Mouse (Mus musculus) limb, embryonic 14.5 days (tissue): ENCODE data around the gene Meis1. TPM values are rescaled to one million over a fixed set of nuclear protein-coding genes. Genes with fewer than 3 reads are reported as not detected.

Experiments used
- ATAC-seq: fragments of 200-750 bp; cut with Nextera tagmentation; 2 replicates; pipeline ENCODE4 v1.8.0; 2017; ENCODE audit warnings: low read depth, moderate number of reproducible peaks, moderate TSS enrichment; ENCODE audit not compliant: low FRiP score
- DNase-seq: peaks from one replicate; pipeline ENCODE4 v3.0.0-alpha.2; 2015; ENCODE audit warnings: low spot score
- H3K27ac ChIP-seq: fragments of 300-500 bp; sonication (generic); replicated peaks from 2 replicates; pipeline ENCODE4 v1.5.1; 2014; ENCODE audit warnings: low read depth, mild to moderate bottlenecking, low read length, moderate library complexity, mixed read lengths
- H3K27me3 ChIP-seq: fragments of 300-500 bp; sonication (generic); 2 replicates; pipeline ENCODE4 v1.6.1; 2014; ENCODE audit warnings: low read length, mixed read lengths; ENCODE audit not compliant: control insufficient read depth, insufficient read depth
- H3K36me3 ChIP-seq: fragments of 300-500 bp; sonication (generic); 2 replicates; pipeline ENCODE4 v1.6.1; 2014; ENCODE audit warnings: mild to moderate bottlenecking, low read length, moderate library complexity, mixed read lengths; ENCODE audit not compliant: control insufficient read depth, insufficient read depth
- H3K4me1 ChIP-seq: fragments of 300-500 bp; sonication (generic); 2 replicates; pipeline ENCODE4 v1.6.1; 2014; ENCODE audit warnings: antibody characterized with exemption, low read length, mixed read lengths; ENCODE audit not compliant: control insufficient read depth, insufficient read depth
- H3K4me2 ChIP-seq: fragments of 300-500 bp; sonication (generic); replicated peaks from 2 replicates; pipeline ENCODE4 v1.6.1; 2014; ENCODE audit warnings: low read depth, mild to moderate bottlenecking, low read length, moderate library complexity; ENCODE audit not compliant: severe bottlenecking
- H3K4me3 ChIP-seq: fragments of 300-500 bp; sonication (generic); replicated peaks from 2 replicates; pipeline ENCODE4 v1.5.1; 2014; ENCODE audit warnings: low read length
- H3K9ac ChIP-seq: fragments of 300-500 bp; sonication (generic); 2 replicates; pipeline ENCODE4 v1.6.1; 2014; ENCODE audit warnings: mild to moderate bottlenecking, low read depth, low read length, moderate library complexity; ENCODE audit not compliant: severe bottlenecking
- H3K9me3 ChIP-seq: fragments of 300-500 bp; sonication (generic); 2 replicates; pipeline ENCODE4 v1.6.1; 2016; ENCODE audit warnings: low read length; ENCODE audit not compliant: control insufficient read depth
- POLR2A ChIP-seq: fragments of 200-500 bp; IDR thresholded peaks from 2 replicates; pipeline ENCODE4 v1.8.0; 2012; ENCODE audit warnings: inconsistent platforms, mild to moderate bottlenecking, moderate library complexity, borderline replicate concordance; ENCODE audit not compliant: insufficient read depth, insufficient read length; ENCODE audit errors: extremely low read depth
- WGBS: fragments of 180-500 bp; shearing (Covaris S2); extraction: QIAGEN DNeasy Blood & Tissue Kit; methylation state at CpG from one replicate; pipeline ENCODE4 v1.1.7; 2014; 5-methylcytosine and 5-hydroxymethylcytosine counted together
- polyA plus RNA-seq, 2 experiments: library from polyadenylated mRNA; depleted of rRNA in 1 of 2; stranded (reverse) in 1 of 2; unstranded in 1 of 2; fragments of >200 nt; fragmentation: Nextera tagmentation in 1 of 2; extraction: Ambion mirVana in 1 of 2; gene quantifications; 2 replicates each; pipeline versions ENCODE4 v1.2.1 to v1.2.3; 2012 to 2014

Gene Meis1
- polyA plus RNA-seq, 2 experiments: 15.9 to 16.2 TPM

DNA sequence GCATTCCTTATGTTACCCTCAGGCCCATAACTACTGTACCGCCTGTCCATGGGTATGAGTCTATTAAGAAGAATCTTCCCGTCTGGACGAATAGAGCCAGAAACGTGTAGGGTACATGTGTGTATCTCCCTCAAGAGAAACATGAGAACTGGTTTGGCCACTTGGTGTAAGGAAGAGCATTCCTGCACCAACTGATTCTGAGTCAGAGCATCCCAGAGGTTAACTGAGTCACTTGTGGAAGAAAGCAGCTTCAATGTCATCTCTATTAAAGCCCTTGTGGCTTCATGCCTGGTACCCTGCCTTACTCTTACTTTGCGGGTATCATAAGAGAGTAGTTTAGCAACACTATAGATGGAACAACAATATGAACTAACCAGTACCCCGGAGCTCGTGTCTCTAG, 64.9 kb downstream of the Meis1 start:
- H3K9ac ChIP-seq: no peak overlapping the region
- 0 out of 2 replicates have a peak, but pooled peaks cover 2% of the 10 kb centered on the region for H3K4me1 ChIP-seq
- H3K27me3 ChIP-seq: no peaks in the 10 kb centered on the region
- WGBS: 88% methylated on average over 7 of the region's 7 CpGs
- no peaks in the 10 kb centered on the region for H3K9me3 ChIP-seq
- no peak for TF ChIP-seq POLR2A
- no peak overlapping the region for H3K27ac ChIP-seq
- DNase-seq (no peak), ATAC-seq (no peak)
- no peaks in the 10 kb centered on the region for H3K36me3 ChIP-seq
- H3K4me2 ChIP-seq: no peak overlapping the region
- H3K4me3 ChIP-seq: no peak overlapping the region

DNA sequence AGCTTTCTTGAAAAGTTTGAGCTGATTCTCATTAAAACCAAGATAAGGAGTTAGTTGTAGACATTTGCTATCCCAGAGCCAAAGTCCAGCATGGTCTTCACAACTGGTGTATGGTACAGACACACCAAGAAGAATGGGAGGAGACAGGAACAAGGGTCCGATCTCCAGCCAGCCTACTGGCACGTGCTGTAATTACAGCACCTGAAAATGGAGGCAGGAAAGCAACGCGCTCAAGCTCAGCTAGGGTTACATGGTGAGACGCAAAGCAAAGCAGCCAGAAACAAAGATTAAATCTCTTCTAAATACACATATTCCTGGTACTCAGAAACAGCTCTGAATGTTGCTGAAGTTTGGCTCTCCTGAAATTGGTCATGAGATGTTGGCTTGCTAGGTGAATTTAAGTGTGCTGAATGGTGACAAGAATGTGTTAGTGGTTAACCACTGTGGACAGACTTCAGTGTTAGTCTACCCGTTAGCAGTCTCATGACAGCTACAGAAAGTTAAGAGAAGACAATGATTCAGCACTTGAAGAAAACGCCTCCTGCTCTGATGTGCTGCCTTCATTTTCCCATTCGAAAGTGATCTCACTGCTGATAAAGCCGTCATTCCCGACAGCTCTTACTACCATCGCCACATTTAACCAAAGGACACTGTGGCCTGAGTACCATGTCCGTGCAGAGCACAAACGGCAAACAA, 70.0 kb downstream of the Meis1 start:
- DNase-seq (no peak), ATAC-seq (no peak)
- Histone ChIP-seq H3K9ac (no peak overlapping the region), H3K4me2 (no peak overlapping the region), H3K27ac (no peak overlapping the region), H3K4me1 (peaks cover 12% of the 10 kb centered on the region; the same call in 1 of the 2 replicates), H3K9me3 (no peaks in the 10 kb centered on the region), H3K27me3 (no peaks in the 10 kb centered on the region), H3K4me3 (no peak overlapping the region), H3K36me3 (no peaks in the 10 kb centered on the region)
- WGBS: 84% methylated on average over 13 of the region's 13 CpGs
- no peak for TF ChIP-seq POLR2A

DNA sequence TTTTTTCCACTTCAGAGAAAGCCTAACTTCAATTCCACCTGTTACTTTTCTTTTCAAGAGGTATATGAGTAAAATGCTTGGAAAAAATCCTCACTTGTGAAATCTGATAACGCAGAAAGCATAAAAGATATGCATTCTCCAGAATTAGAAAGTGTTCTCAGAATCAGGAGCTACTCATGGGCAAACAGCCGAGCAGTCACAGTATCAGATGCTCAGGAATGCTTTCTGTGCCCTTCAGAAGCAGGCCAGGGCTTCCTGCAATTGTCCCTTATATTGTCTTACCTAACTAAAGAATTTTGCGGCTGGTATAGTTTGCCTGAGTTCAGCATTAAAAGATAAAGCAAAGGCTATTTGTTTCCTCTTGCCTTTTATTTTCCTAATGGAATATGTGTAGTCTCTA, 71.4 kb downstream of the Meis1 start:
- no peaks in the 10 kb centered on the region for H3K27me3 ChIP-seq
- no peak for ATAC-seq
- H3K36me3 ChIP-seq: no peaks in the 10 kb centered on the region
- TF ChIP-seq POLR2A: no peak
- 62% methylated on average over 3 of the region's 3 CpGs for WGBS
- no peak for DNase-seq
- no peak overlapping the region for H3K9ac ChIP-seq
- no peaks in the 10 kb centered on the region for H3K9me3 ChIP-seq
- no peak overlapping the region for H3K27ac ChIP-seq
- peaks cover 12% of the 10 kb centered on the region; the same call in 1 of the 2 replicates for H3K4me1 ChIP-seq
- H3K4me2 ChIP-seq: no peak overlapping the region
- no peak overlapping the region for H3K4me3 ChIP-seq

DNA sequence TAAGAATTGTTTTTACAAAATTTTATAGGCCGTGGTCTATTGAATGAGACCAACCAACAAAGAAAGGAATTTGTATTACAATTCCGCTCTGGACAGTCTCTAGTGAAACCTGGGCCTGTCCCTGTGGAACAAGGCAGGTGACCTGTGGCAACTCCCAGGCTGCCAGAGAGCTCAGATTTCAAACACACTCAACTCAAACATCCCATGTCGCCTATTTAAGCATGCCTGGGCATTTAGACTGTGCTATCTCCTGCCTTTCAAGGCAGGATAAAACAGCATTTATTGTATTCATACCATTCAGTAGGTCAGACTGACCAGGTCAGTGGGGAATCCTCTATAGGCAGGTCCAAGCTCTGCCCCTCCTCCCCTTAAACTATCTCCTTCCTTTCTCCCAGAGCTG, 73.0 kb downstream of the Meis1 start:
- DNase-seq (no peak), ATAC-seq (no peak)
- no peak overlapping the region for H3K4me2 ChIP-seq
- H3K9ac ChIP-seq: no peak overlapping the region
- 24% methylated on average over 3 of the region's 3 CpGs for WGBS
- no peak for TF ChIP-seq POLR2A
- H3K27ac ChIP-seq: no peak overlapping the region
- H3K27me3 ChIP-seq: no peaks in the 10 kb centered on the region
- H3K36me3 ChIP-seq: no peaks in the 10 kb centered on the region
- no peaks in the 10 kb centered on the region for H3K9me3 ChIP-seq
- no peak overlapping the region for H3K4me3 ChIP-seq
- H3K4me1 ChIP-seq: peaks cover 12% of the 10 kb centered on the region; the same call in 1 of the 2 replicates

DNA sequence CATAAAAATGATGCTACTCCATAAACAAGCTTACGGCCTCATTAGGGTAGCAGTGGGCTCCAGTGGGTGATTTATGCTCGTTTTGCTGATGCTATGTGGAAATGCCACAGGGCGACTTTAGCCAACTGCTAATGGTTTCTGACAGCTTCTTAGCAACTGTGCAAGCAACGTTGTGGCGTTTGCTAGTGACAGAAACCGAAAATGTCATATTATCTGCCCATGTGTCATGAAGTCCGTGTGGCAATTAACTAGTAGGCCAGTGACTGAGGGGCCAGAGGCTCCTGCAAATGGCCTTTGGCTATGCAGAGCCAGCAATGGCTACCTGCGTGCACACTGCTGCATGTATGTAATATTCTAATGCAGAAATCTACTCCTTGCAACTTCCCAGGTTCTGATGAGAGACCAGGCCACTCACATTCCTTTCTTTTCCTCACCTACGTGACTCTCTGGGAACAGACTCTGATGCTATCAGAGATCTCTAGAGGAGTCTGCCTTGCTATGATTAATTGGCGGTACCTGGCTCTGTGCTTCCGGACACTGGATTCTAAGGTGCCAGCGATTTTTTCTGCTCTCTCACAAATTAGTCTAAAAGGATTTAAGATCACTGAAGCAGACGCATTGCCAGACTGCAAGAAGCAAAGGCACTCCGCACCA, 73.7 kb downstream of the Meis1 start:
- Histone ChIP-seq H3K4me1 (peaks cover 12% of the 10 kb centered on the region; the same call in 1 of the 2 replicates), H3K9me3 (no peaks in the 10 kb centered on the region), H3K4me3 (no peak overlapping the region), H3K4me2 (no peak overlapping the region), H3K36me3 (no peaks in the 10 kb centered on the region), H3K27ac (no peak overlapping the region), H3K9ac (no peak overlapping the region), H3K27me3 (no peaks in the 10 kb centered on the region)
- WGBS: 31% methylated on average over 14 of the region's 14 CpGs
- no peak for TF ChIP-seq POLR2A
- DNase-seq (no peak), ATAC-seq (no peak)
